Mouse (Mus musculus): ENCODE results near the gene Capn12.
A peak's percentile ranks its signal among the peaks of the same experiment; 100 is the strongest.

The Capn12 gene

DNA sequence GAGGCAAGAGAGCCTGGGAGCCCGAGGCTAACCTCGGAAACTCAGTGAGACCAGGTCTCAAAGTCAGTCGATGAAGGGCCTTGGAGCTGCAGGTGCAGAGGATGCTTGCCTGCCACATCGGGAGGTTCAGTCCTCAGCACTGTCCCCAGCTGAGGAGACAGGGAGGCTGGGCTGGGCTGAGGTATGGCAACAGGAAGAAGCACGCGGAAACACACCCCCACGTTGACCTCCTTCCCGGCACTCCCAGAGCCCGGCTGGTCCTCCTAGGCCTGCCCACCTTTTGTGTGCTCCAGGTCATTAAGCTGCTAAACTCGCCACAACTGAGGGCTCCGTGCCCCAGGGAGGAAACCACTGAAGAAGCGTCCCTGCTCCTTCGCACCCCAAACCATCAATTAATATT lies at the start of gene Capn12:
Gene Capn12 (plus strand): TSS at position 224 of the 400 bp plus-strand sequence.
- DNase-seq, result peak; percentile 65

DNA sequence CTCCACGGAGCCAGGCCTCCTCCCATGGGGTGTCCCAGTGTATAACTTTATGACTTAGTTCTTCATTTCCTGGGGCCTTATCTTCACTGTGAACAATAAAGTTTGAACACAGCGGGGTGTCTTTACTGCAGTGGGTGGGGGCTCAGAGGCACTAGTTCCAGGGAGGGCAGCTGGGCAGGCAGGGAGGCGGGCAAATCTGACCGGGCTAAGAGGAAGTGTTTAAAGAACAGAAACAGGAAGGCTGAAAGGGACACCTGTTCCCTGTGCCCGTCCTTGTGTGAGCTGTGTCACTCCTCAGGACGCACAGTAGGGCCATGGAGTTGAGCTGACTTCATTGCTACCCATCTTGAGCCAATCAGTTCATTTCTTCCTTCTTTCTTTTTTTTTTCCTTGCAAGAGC lies 49.1 kb upstream of the Capn12 start:
- no peak for DNase-seq

DNA sequence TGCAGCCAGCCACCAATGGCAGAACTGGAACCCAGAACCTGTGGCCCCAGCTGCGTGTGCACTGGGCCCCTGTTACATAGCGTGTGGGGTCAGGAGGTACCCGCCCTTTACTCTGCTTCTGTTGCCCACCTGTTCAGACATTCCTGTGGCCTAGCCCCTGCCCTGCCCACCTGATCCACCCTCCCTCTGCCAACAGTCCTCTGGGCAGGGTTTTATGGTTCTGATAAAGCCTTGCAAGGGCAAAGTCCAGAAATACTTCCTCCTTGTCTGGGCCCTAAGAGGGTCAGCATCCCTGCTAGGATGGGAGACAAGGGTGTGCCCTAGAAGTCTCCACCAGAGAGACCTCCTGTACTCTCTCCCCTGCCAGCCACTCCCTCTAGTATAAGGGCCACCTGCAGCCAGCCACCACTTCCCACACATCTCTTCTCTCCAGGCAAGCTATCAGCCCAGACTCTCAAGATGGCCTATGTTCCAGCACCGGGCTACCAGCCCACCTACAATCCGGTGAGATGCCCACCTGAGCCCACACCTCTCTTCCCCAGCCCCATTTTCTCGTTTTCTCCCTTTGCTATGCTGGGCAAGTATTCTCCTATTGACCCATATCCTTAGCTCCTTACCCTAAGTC lies 47.4 kb upstream of the Capn12 start, which contains the start of gene Lgals4:
Gene Lgals4 (plus strand): TSS at position 132 of the 625 bp plus-strand sequence.
- no peak for DNase-seq

DNA sequence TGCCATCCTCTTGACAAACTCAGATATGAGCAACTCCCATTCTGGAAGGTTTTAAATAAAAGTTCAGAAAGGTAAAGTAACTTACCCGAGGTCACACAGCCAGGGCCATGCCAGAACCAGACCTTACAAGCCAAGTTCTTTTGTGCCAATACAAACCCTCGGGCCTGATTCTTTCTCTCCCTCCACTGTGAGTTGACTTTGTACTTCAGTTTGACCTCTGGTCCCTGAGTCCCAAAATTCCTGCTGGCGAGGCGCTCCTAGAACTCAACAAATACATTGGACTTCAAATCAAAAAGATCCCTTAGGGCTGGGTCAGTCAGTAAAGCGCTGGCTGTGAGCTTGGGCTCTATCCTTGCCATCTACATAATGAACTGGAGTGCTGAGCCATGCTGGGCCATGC lies 44.3 kb upstream of the Capn12 start:
- DNase-seq, result no peak

DNA sequence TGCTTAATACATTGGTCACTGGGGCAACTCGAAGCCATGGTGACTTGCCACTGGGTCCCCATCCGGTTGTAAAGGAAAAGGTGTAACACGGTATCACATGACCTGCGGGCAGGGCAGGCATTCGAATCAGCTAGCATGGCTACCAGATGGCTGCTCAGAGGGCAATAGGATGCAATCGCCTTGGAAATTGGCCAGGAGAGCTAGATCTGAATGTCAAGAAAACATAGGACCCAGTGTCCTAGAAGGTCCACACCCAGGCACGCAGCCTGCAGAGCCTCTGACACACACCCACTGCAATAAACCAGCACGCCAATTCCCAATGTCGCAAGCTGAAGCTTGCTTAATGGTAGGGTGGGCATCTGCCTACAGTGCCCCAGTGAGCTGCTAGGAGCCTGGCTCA lies 42.9 kb upstream of the Capn12 start:
- no peak for DNase-seq

DNA sequence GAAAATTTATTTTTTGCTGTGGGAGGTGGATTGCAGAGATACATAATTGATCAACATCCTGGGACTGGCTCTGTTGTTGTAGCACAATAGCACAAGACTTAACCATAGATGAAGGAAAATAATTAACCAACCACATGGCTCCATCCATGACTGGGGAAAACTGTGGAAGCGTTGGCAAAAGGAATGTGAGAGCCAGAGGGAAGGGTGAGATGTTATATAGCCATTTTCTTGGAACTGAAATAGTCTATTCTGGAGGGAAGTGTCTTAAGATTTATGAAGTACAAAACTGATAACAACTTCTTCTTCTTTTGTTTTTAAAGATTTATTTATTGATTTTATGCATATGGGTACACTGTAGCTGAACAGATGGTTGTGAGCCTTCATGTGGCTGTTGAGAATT lies 33.9 kb upstream of the Capn12 start:
- DNase-seq, result no peak

DNA sequence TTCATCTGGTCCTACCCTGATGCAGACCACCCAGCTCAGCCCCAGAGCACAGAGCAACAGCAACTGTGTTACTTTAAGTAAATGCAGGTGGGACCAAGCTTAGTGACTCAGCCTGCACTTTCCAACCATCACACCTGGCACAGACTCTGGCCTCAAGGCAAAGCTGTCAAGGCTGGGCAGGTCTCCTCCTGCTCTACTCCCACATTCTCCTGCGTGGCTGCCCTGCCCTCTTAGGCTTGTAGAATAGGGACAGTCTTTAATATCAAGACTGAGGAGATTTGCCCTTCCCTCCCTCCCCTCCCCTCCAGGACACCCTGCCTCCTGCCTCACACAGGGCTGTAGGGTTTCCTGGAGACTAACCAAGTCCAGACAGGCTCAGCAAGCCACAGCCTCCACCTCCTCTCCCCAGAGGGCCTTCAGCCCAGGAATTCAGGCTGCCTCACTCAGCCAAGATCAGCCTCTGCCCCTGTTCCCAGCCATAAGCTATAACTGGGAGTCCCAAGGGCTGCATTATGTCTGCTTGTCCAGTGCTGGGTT lies 31.5 kb upstream of the Capn12 start:
- no peak for DNase-seq

DNA sequence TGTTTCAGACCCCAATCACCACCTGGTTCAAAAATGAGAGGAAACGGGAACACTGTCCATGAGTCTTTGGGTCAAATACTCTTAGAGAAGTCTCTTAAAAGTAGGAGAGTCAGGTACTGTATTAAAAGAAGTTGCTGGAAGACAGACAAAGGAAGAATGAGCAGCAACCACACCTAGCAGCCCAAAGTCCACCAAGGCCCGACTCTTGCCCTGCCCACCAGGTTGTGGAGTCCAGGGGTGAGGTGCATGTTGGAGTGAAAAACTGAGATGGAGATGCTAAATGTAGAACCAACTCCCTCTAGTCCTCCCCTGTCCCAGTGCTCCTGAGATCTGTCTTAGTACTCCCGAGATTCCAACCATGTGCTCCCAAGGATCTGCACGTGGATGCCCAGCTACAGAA lies 30.6 kb upstream of the Capn12 start:
- DNase-seq, result no peak

DNA sequence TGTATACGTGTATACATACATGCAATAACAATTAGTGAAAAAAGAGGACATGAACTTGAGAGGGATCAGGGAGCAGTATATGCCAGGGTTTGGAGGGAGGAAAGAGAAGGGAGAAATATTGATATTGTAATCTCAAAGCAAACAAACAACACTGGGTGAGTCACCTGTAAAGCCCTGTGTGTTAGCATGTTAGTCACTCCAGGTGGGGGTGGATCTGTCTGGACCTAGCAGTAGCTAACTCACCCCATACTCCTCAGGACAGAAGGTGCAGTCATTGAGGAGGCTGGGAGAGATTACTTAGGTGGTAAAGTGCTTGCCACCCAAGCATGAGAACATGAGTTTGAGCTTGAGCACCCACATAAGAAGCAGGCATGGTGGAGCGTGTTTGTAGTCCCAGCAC lies 21.3 kb upstream of the Capn12 start:
- DNase-seq, result no peak

DNA sequence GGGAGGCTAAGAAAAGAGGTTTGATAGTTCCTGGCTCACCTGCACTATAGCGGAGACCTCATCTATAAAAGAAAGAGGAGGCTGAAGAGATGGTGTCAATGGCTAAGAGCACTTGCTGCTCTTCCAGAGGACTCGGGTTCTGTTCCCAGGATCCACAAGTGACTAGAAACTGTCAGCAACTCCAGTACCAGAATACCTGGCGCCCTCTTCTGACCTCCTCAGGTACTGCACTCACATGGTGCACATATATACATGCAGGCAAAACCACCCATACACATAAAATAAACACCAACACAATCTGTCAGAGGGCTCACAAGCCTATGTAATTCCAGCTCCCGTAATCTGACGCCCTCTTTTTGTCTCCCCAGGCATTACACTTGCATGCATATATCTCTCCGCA lies 20.3 kb upstream of the Capn12 start:
- peak; percentile 44 for DNase-seq

DNA sequence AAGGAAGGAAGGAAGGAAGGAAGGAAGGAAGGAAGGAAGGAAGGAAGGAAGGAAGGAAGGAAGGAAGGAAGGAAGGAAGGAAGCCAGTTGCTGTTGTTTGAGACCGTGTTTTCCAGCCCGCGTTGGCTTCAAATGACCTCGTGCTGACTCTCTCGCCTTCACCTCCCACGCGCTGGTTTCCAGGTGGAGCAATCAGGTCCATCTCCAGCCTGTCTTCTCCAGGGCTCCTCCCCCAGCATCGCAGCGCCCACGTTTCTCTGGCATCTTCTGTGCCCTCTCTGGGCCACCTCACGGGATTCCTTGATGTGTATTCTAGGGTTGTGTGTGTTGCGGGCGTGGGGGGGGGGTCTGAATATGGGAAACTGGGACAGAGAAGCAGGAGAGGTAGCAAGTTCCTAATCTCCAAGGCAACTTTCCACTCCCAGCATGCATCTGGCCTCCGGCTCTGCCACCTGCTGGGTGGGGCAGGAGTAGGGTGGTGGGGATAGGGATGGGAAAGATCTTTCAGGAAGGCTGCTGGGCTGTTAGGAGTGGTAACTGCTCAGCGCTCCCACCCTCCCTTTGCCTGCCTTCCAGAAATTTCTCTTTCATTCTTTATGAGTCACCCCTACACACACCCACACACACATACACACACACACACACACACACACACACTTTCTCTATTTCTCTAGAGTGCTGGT lies 18.3 kb upstream of the Capn12 start:
- DNase-seq, result no peak

DNA sequence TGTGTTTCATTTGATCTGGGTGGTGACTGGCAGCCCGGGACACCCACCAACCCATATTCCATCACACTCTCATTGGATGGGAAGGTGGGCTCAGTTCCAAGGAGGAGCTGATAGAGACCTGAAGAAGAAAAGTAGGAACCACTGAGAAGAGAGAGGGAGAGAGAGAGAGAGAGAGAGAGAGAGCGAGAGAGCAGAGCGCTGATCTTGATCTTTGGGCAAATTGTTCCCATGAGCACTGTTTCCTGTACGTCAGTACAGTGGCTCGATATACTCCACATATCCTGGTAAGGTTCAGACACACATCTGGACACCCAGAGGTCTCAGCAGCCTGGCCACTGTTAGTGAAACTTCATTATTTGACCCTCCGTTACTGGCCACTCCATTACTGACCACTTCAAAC lies 17.7 kb upstream of the Capn12 start, which contains the start of gene Lgals7:
Gene Lgals7 (plus strand): TSS at position 314 of the 400 bp plus-strand sequence.
- DNase-seq, result no peak

DNA sequence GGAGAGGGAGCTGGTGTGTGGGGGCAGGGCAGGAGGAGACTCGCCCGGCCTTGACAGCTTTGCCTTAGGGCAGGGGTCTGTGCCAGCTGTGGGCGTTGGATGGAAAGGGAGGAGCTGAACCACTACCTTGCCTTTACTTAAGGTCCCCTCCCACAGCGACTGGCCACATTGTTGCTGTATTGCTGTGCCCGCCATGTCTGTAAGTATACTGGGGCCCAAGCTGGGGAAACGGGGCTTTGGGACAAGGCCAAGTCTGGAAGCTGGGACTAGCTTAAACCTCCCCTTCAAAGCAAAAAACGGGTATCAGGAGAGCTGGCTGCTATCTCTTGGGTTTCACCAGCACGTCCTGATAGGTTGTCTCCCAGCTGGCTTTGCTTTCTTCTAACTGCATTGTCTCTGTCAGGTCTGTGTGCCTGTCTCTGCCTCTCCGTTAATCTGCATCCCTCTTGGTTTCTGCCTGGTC lies 16.9 kb upstream of the Capn12 start:
- no peak for DNase-seq

DNA sequence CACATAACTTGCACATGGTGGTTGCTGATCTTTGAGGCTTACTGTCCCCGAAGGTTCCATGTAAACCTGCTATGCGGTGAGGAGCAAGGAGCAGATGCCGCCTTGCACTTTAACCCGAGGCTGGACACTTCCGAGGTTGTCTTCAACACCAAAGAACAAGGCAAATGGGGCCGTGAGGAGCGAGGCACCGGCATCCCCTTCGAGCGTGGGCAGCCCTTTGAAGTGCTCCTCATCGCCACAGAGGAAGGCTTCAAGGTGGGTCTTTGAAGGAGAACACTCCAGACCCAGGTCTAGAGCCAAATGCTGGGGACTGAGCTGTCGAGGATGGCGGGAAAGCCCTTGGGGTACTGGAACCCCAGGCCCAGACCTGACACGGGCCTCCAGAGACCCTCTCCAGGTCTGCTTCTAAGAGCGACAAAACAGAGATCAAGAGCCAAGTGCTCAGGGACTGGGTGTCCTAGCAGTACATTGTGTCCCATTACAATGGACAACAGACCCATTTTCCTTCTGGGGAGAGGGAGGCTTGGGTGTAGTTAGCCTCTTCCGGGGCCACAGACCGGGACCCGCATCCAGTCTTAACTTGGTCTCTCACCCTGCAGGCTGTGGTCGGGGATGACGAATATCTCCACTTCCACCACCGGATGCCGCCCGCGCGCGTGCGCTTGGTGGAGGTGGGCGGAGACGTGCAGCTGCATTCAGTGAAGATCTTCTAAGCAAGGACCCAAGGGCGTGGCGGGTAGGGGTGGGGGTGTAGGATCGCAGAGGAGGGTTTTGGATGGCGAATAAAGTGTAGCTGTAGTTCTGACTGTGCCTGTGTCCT lies 15.5 kb upstream of the Capn12 start:
- DNase-seq, result peak; percentile 97

DNA sequence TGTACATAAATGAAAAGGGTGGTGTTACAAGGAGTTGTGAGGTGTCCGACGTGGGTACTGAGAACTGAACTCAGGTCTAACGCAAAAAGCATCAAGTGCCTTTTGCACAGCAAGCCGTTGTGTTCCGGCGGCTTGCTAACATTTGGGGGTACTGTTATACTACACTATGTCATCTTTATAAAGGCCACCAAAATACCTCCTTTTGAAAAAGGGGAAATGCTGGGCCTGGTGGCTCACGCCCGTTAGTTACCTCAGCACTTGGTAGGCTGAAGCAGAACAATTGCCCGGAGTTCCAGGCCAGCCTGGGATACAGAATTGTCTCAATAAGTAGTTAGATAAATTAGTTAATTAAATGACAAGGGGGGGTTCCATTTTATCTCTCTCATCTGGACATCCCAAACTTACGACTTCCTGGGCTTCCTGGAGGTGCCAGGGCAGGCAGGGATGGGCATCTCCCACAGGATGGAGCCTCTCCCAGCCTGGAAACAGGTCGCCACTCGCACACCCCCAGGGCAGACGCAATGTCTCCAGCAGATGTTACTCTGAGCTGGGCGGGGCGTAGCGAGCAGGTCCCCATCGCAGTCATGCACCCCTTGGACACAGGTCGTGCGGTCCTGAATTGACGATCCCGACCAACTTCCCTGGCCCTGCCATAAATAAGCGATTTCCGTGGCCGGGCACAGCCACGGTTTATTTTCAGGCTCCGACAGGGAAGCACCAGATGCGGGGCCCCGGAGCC lies 14.3 kb upstream of the Capn12 start:
- DNase-seq, result no peak

DNA sequence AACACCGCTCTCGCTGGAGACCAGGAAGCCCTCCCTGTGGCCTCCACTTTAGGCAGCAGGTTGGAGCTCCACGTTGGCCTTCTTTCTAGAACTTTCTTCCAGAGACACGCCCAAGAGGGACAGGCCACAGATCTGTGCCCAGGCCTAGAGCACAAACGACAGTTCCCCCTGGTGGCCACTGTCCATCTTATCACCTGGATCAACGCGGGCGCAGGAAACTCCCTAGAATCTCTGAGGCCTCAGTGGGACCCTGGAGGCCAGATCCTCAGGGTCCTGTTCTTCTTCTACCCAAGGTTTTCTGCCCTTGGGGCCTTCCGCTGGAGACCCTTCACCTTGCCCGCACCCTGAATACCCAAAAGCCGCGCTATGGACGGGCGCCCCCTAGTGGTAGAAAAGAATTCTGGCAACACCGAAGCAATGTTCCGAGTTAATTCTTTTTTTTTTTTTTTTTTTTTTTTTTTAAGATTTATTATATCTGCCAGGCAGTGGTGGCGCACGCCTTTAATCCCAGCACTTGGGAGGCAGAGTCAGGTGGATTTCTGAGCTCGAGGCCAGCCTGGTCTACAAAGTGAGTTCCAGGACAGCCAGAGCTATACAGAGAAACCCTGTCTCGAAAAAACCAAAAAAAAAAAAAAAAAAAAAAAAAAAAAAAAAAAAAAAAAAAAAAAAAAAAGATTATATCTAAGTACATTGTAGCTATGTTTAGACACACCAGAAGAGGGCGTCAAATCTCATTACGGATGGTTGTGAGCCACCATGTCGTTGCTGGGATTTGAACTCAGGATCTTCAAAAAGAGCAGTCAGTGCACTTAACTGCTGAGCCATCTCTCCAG lies 13.5 kb upstream of the Capn12 start:
- DNase-seq, result peak; percentile 89

DNA sequence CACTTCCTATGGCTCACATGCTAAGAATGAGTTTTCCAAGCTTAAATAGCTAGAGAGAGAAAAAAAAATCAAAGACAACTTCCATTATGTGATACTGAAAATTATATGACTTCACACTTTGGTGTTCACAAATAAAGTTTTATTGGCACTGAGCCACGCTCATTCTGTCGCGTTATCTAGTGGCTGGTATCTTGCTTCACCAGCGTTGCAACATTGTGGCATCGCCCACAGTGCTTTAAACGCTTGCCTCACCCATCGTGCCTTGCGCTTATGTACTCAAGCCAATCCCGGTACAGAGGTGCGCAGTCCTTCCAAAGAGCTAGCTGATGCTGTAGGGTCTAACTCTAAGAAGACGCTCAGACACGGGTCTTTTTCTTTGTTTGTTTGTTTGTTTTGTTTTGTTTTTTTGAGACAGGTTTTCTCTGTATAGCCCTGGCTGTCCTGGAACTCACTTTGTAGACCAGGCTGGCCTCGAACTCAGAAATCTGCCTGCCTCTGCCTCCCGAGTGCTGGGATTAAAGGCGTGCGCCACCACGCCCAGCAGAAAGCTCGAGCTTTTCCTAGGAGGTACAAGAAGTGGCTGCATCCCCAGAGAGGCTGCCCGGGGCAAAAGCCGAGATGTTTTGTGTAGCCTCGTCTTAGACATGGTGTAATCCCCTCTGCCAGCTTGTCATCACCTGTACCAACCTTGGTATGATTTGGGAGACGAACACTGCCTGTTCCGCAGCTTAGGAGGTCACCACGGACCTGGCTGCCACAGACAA lies 10.1 kb upstream of the Capn12 start:
- no peak for DNase-seq

DNA sequence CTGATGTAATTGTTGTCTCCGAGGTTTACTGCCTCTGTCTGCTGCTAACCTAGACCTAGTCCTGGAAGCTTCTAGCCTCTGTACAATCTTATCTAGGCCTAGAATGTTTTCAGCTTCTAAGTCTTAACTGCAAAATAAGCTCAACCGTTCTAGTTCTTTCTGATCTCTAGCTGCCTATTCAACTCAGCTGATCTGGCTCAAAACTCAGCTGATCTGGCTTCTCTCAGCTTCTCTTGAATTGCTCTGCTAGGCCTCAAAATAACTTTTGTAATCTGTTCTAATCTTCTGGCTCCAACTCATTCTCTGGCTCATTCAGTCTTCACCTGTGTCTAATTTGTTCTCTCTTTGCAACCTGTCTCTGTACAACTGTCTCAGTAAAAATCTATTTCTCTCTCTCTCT lies 6.7 kb upstream of the Capn12 start:
- no peak for DNase-seq

DNA sequence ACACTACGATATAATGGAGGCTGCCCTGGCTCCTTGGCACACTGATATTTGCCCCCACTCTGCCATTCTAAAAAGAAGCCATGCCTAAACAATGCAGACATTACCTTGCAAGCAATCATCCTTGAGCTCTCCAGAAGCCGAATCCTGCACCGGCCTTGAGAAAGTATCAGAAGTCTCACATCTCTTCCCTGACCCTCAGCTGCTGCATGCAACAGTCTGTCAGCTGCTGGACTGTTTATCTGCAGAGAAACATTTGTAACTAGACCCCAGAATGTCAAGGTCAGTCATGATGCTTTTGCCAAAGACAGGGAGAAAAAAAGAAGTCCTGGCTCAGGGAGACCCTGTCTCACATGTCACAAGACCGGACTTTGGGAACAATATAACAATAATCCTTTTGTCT lies 5.1 kb upstream of the Capn12 start:
- DNase-seq, result no peak

DNA sequence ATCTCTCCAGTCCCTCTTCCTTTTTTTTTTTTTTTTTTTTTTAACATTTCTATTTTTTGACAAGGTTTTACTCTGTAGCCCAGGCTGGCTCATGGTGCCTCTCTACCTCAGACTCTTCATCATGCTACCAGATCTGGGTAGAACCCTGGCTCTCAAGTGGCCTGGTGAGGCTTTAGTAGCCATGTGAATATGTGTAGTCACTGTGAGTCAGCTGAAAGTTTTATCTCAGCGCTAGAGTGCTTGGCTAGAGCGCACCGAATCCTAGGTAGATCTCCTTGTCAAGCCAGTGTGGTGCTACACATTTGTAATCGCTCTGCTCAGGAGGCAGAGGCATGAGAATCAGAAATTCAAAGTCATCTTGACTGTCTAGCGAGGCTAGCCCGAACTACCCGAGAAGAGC lies 4.1 kb upstream of the Capn12 start:
- DNase-seq, result no peak

DNA sequence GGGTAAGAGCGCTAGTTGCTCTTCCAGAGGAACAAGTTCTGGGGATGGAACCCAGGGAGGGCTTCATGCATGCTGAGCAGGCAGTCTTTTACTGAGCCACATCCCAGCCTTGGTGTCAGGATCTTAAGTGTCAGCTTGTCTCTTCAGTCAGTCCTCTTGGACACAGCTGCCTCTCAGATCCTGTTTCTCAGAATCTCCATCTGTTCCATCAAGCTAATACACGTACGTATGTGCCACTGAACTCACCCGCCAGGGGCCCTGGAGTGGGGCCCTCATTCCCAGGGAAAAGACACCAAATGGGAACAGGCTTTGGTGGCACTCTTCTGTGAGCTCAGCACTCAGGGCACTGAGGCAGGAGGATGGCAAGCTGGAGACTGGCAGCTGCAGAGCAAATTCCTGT lies 3.4 kb upstream of the Capn12 start:
- peak; percentile 11 for DNase-seq

Measured in thymus, postnatal 4 days (tissue).